Mouse (Mus musculus): ENCODE measurements around the gene Rbm28.

- TF ChIP-seq POLR2A (IDR thresholded peaks at IDR 0.05; ENCODE audit: borderline replicate concordance, extremely low read depth, insufficient read depth, insufficient read length, poor library complexity, severe bottlenecking): no peak
- no peak for TF ChIP-seq CTCF (IDR thresholded peaks at IDR 0.05; ENCODE audit: borderline replicate concordance, extremely low read depth, insufficient read depth, insufficient read length)
Measured at GRCm38 (mm10) chr6:29168871-29169270, 4.1 kb upstream of the Rbm28 start.
